Comparison of ENCODE assay signal across 16 mouse cellular contexts in the genomic region with DNA sequence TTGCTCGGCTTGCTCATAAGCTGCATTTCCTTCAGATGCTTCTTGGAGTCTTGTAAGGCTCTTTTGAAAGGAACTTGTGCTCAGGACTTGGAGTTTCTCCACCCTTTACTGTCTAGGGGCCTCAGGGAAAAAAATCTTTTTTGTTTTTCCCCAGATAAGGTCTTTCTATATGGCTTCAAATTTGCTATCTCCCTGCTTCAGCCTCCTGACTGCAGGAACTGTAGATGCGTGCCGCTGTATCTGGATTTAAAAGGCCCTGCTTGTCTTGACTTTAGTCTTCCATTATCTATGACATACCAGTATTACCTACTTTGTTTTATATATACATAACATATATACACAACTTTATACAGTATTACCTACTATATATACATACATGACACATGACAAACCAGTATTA.
"Had no signal": no experiment of that assay in that cellular context is flagged by ENCODE, and none has a peak within 500 bp of the region (broad histone marks: within the 10 kb centered on the region; RNA-seq: fewer than 3 reads in every experiment).

No protein-coding gene starts in this region.

- H3K27me3 ChIP-seq: lung, embryonic 15.5 days; midbrain, embryonic 15.5 days; neural tube, embryonic 12.5 days; stomach, embryonic 15.5 days had no signal

- DNase-seq: lung, adult 2 months; lung, postnatal 14 days; lung, postnatal 36 days; right cerebral cortex, postnatal 14 days; thymus, adult 2 months; thymus, postnatal 25 days; thymus, postnatal 4 days had no signal

- H3K4me1 ChIP-seq: neural tube, embryonic 12.5 days had no signal

- H3K27ac ChIP-seq: lung, embryonic 15.5 days; macrophage; midbrain, embryonic 13.5 days; midbrain, embryonic 15.5 days; neural tube, embryonic 12.5 days; stomach, embryonic 15.5 days; stomach, postnatal 0 days had no signal

- H3K9ac ChIP-seq: lung, embryonic 15.5 days; midbrain, embryonic 13.5 days; midbrain, embryonic 15.5 days; neural tube, embryonic 12.5 days; stomach, embryonic 15.5 days had no signal

- H3K36me3 ChIP-seq: lung, embryonic 15.5 days; midbrain, embryonic 13.5 days; midbrain, embryonic 15.5 days; neural tube, embryonic 12.5 days; stomach, embryonic 15.5 days had no signal

- H3K4me2 ChIP-seq: lung, embryonic 15.5 days; midbrain, embryonic 13.5 days; midbrain, embryonic 15.5 days; neural tube, embryonic 12.5 days; stomach, embryonic 15.5 days had no signal

- H3K9me3 ChIP-seq: lung, embryonic 15.5 days; midbrain, embryonic 13.5 days; midbrain, embryonic 15.5 days; neural tube, embryonic 12.5 days; stomach, embryonic 15.5 days had no signal

- H3K4me3 ChIP-seq: lung, embryonic 15.5 days; megakaryocyte, embryonic 14.5 days; midbrain, embryonic 13.5 days; midbrain, embryonic 15.5 days; neural tube, embryonic 12.5 days; stomach, embryonic 15.5 days had no signal

- ATAC-seq: lung, postnatal 0 days; midbrain, embryonic 13.5 days; midbrain, embryonic 15.5 days had no signal
